Mouse (Mus musculus) liver, postnatal 0 days (tissue): ENCODE data around the gene Paxx.
A peak's percentile ranks its signal among the peaks of the same experiment; 100 is the strongest.

Experiments
- CTCF ChIP-seq: sonication (generic); IDR thresholded peaks from 2 replicates; pipeline ENCODE4 v1.5.1; 2016; ENCODE audit warnings: antibody characterized with exemption, low read depth
- EP300 ChIP-seq: IDR thresholded peaks from 2 replicates; pipeline ENCODE4 v1.6.1; 2016; ENCODE audit warnings: antibody characterized with exemption, low read depth, mild to moderate bottlenecking

DNA sequence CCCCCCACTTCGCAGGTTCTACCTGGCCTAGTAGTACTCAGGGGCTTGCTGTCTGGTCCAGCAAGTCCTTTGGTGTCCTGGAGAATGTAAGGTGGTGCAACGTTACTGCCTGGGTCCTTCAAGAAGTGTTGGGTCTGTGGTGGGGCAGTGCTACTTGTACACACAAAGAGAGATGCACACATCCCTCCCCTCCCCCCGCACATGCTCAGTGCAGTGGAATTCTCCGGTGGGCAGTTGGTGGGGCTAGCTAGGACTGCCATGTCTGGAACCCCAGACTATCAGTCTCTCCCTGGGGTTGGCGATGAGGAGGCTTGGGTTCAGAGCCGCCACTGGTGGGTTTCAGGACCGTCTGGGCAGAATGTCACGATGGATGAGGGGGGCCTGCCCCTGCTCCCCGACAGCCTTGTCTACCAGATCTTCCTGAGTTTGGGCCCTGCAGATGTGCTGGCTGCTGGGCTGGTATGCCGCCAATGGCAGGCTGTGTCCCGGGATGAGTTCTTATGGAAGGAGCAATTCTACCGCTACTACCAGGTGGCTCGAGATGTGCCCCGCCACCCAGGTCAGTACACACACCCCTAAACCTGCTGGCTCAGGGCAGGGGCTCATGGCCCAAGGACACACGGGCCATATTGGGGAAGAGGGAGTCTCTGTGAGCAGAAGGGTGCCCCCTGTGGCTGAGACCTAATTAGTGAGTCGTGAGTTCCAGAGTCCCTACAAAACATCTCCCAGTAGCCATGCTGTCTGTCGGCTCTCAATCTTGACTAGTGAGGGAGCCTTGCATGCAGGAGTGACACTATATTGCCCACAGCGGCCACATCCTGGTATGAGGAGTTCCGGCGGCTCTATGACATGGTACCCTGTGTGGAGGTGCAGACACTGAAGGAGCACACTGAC lies 40.9 kb upstream of the Paxx start, which contains the start of gene C8g:
- TF ChIP-seq CTCF: peak; percentile 28; the same call in 1 of the 2 replicates
- TF ChIP-seq EP300: no peak
